Mouse (Mus musculus): ENCODE data around the gene Sumo3. TPM values are rescaled to one million over a fixed set of nuclear protein-coding genes. Genes with fewer than 3 reads are reported as not detected.

Sumo3 gene
- 144 and 156 TPM in 2 replicates for polyA plus RNA-seq (2014; fragmentation: Nextera tagmentation; extraction: Ambion mirVana)

DNA sequence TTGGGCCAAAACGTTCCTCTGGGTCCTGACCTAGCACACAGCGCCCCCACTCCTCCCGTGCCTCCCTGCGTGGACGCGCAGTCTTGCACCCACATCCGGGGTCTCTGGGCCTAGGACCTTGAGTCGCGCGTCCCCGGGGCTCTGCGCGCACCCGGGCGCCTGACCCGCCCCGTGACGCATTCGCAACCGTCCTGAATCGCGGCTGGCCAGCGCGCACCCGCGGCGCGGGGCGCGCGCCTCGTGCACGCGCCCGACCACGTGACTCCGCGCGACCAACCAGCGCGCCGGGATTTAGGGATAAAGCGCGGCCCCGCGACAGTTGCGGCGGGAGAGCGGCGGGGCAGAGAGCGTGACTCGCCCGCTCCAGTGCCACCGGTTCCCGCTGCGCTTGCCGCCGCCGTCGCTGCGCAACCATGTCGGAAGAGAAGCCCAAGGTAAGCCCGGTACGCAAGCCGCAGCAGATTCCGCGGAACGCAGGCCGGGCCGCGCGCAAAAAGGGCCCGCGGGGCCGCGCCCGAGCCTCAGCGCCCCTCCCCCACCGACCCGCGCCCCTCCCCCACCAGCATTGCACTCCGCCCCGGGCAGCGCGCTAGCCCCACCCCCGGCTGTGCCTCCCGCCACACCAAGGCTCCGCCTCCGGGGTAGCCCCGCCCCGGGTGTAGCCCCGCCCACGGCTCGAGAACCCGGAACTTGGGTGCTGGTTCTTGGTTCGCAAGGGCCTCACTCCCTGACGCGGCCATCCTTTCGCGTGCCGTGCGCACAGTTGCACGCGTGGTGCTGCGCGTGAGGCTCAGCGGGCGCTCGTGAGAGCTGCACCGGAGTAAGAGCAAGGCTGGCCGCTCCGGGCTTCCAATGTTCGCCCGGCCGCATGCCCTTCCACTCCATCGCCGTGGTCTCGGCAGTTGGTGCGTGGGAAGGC is at the start of gene Sumo3, which contains the start of gene Gm49325:
Gene Sumo3 (plus strand): TSS at position 190 of the 919 bp plus-strand sequence.
Gene Gm49325 (plus strand): TSS at position 290 of the 919 bp plus-strand sequence.
- WGBS = 2% methylated on average over 104 of the region's 119 CpGs
- Histone ChIP-seq H3K9me3 (ENCODE audit: control insufficient read depth, low read length) (peaks cover 3% of the 10 kb centered on the region; the same call in 1 of the 2 replicates), H3K4me2 (ENCODE audit: low read length) (peak within 1 kb of the TSS; percentile 97), H3K4me1 (ENCODE audit: control insufficient read depth in 2 of 2, insufficient read depth in 2 of 2, low read length in 2 of 2) (peaks cover 15 to 19% of the 10 kb centered on the region in 2 experiments), H3K27me3 (ENCODE audit: control insufficient read depth, insufficient read depth, low read length) (no peaks in the 10 kb centered on the region), H3K27ac (replicated peaks in 1 of 2; ENCODE audit: control insufficient read depth in 1 of 2, insufficient read depth in 1 of 2, low read depth in 2 of 2, low read length in 2 of 2) (peak within 1 kb of the TSS; percentile 96 to 97), H3K4me3 (ENCODE audit: control insufficient read depth in 1 of 2, insufficient read depth in 1 of 2, low read depth in 1 of 2, low read length in 2 of 2) (peak within 1 kb of the TSS; percentile 81 to 96), H3K36me3 (ENCODE audit: control insufficient read depth, insufficient read depth, low read length) (peaks cover 27% of the 10 kb centered on the region), H3K9ac (ENCODE audit: low read length) (peak within 1 kb of the TSS; percentile 86)
- ATAC-seq (ENCODE audit: insufficient number of reproducible peaks, insufficient read depth, low FRiP score, low read depth) = peak; percentile 90

DNA sequence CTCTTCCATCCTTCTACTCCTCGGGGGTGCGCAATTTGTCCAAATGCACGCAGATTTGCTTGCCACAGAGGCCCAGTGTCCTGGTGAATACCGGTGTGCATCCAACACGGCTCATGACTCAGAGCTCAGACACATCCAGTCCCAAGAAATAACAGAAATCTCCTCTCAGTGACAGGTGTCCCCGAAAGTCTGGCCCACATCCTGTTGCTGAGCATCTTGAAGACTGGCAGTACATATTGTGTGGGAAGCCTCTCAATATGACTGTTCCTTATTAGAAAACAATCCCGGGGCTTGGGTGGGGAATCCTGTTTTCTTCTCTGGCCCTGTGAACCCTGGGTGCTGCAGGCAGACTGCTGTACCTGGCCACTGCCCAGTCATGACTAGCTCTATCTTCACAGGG is 49.3 kb upstream of the Sumo3 start:
- no peaks in the 10 kb centered on the region for H3K27me3 ChIP-seq (ENCODE audit: control insufficient read depth, insufficient read depth, low read length)
- no peak overlapping the region for H3K4me3 ChIP-seq (ENCODE audit: control insufficient read depth in 1 of 2, insufficient read depth in 1 of 2, low read depth in 1 of 2, low read length in 2 of 2)
- H3K9me3 ChIP-seq (ENCODE audit: control insufficient read depth, low read length) = no peaks in the 10 kb centered on the region
- ATAC-seq (ENCODE audit: insufficient number of reproducible peaks, insufficient read depth, low FRiP score, low read depth) = no peak
- H3K4me1 ChIP-seq (ENCODE audit: control insufficient read depth in 2 of 2, insufficient read depth in 2 of 2, low read length in 2 of 2) = no peaks in the 10 kb centered on the region
- H3K9ac ChIP-seq (ENCODE audit: low read length) = no peak overlapping the region
- no peak overlapping the region for H3K27ac ChIP-seq (replicated peaks in 1 of 2; ENCODE audit: control insufficient read depth in 1 of 2, insufficient read depth in 1 of 2, low read depth in 2 of 2, low read length in 2 of 2)
- no peak overlapping the region for H3K4me2 ChIP-seq (ENCODE audit: low read length)
- H3K36me3 ChIP-seq (ENCODE audit: control insufficient read depth, insufficient read depth, low read length) = no peaks in the 10 kb centered on the region
- 82% methylated on average over 7 of the region's 7 CpGs for WGBS

- no peak overlapping the region for H3K9ac ChIP-seq (ENCODE audit: low read length)
- no peaks in the 10 kb centered on the region for H3K4me1 ChIP-seq (ENCODE audit: control insufficient read depth in 2 of 2, insufficient read depth in 2 of 2, low read length in 2 of 2)
- H3K36me3 ChIP-seq (ENCODE audit: control insufficient read depth, insufficient read depth, low read length) = no peaks in the 10 kb centered on the region
- no peak overlapping the region for H3K27ac ChIP-seq (replicated peaks in 1 of 2; ENCODE audit: control insufficient read depth in 1 of 2, insufficient read depth in 1 of 2, low read depth in 2 of 2, low read length in 2 of 2)
- H3K27me3 ChIP-seq (ENCODE audit: control insufficient read depth, insufficient read depth, low read length) = no peaks in the 10 kb centered on the region
- H3K4me3 ChIP-seq (ENCODE audit: control insufficient read depth in 1 of 2, insufficient read depth in 1 of 2, low read depth in 1 of 2, low read length in 2 of 2) = no peak overlapping the region
- WGBS = 84% methylated on average over 4 of the region's 4 CpGs
- no peak for ATAC-seq (ENCODE audit: insufficient number of reproducible peaks, insufficient read depth, low FRiP score, low read depth)
- H3K9me3 ChIP-seq (ENCODE audit: control insufficient read depth, low read length) = no peaks in the 10 kb centered on the region
- H3K4me2 ChIP-seq (ENCODE audit: low read length) = no peak overlapping the region
Measured at GRCm38 (mm10) chr10:77557641-77558040, 48.3 kb upstream of the Sumo3 start.

- Histone ChIP-seq H3K9me3 (ENCODE audit: control insufficient read depth, low read length) (no peaks in the 10 kb centered on the region), H3K27ac (replicated peaks in 1 of 2; ENCODE audit: control insufficient read depth in 1 of 2, insufficient read depth in 1 of 2, low read depth in 2 of 2, low read length in 2 of 2) (no peak overlapping the region), H3K4me1 (ENCODE audit: control insufficient read depth in 2 of 2, insufficient read depth in 2 of 2, low read length in 2 of 2) (no peaks in the 10 kb centered on the region), H3K9ac (ENCODE audit: low read length) (no peak overlapping the region), H3K4me2 (ENCODE audit: low read length) (no peak overlapping the region), H3K27me3 (ENCODE audit: control insufficient read depth, insufficient read depth, low read length) (no peaks in the 10 kb centered on the region), H3K36me3 (ENCODE audit: control insufficient read depth, insufficient read depth, low read length) (no peaks in the 10 kb centered on the region), H3K4me3 (ENCODE audit: control insufficient read depth in 1 of 2, insufficient read depth in 1 of 2, low read depth in 1 of 2, low read length in 2 of 2) (no peak overlapping the region)
- 78% methylated on average over 11 of the region's 11 CpGs for WGBS
- ATAC-seq (ENCODE audit: insufficient number of reproducible peaks, insufficient read depth, low FRiP score, low read depth) = no peak
Measured at GRCm38 (mm10) chr10:77560090-77560489, 45.8 kb upstream of the Sumo3 start.

DNA sequence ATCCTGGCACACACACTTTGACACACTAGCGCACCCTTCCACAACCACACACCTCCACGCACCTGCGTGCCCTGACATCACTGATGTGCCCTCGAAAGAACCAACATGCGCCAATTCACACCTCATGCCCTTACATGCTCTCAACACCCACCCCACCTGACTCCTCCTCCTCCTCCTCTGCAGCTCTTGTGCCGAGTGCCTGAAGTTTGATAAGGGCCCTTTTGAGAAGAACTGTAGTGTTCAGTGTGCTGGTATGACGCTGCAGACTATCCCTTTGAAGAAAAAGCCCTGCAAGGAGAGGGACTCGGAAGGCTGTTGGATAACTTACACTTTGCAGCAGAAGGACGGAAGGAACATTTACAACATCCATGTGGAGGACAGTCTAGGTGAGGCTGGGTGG is 45.1 kb upstream of the Sumo3 start:
- no peaks in the 10 kb centered on the region for H3K36me3 ChIP-seq (ENCODE audit: control insufficient read depth, insufficient read depth, low read length)
- no peak overlapping the region for H3K9ac ChIP-seq (ENCODE audit: low read length)
- no peak overlapping the region for H3K4me3 ChIP-seq (ENCODE audit: control insufficient read depth in 1 of 2, insufficient read depth in 1 of 2, low read depth in 1 of 2, low read length in 2 of 2)
- no peaks in the 10 kb centered on the region for H3K9me3 ChIP-seq (ENCODE audit: control insufficient read depth, low read length)
- 64% methylated on average over 9 of the region's 9 CpGs for WGBS
- no peaks in the 10 kb centered on the region for H3K4me1 ChIP-seq (ENCODE audit: control insufficient read depth in 2 of 2, insufficient read depth in 2 of 2, low read length in 2 of 2)
- no peaks in the 10 kb centered on the region for H3K27me3 ChIP-seq (ENCODE audit: control insufficient read depth, insufficient read depth, low read length)
- no peak overlapping the region for H3K4me2 ChIP-seq (ENCODE audit: low read length)
- no peak for ATAC-seq (ENCODE audit: insufficient number of reproducible peaks, insufficient read depth, low FRiP score, low read depth)
- H3K27ac ChIP-seq (replicated peaks in 1 of 2; ENCODE audit: control insufficient read depth in 1 of 2, insufficient read depth in 1 of 2, low read depth in 2 of 2, low read length in 2 of 2) = no peak overlapping the region

DNA sequence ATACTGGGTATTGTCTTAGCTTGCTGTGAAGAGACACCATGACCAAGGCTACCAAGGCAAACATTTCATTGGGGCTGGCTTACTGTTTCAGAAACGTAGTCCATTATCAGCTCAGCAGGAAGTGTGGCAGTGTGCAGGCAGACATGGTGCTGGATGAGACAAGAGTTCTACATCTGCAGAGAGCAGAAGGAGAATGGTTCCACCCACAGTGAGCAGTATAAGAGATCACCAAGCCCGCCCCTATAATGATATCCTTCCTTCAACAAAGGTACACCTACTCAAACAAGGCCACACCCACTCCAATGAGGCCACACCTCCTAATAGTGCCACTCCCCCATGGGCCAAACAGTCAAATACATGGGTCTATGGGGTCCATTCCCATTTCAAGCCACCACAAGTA is 44.4 kb upstream of the Sumo3 start:
- no peaks in the 10 kb centered on the region for H3K27me3 ChIP-seq (ENCODE audit: control insufficient read depth, insufficient read depth, low read length)
- H3K27ac ChIP-seq (replicated peaks in 1 of 2; ENCODE audit: control insufficient read depth in 1 of 2, insufficient read depth in 1 of 2, low read depth in 2 of 2, low read length in 2 of 2) = no peak overlapping the region
- no peak overlapping the region for H3K9ac ChIP-seq (ENCODE audit: low read length)
- no peaks in the 10 kb centered on the region for H3K4me1 ChIP-seq (ENCODE audit: control insufficient read depth in 2 of 2, insufficient read depth in 2 of 2, low read length in 2 of 2)
- no peak overlapping the region for H3K4me2 ChIP-seq (ENCODE audit: low read length)
- ATAC-seq (ENCODE audit: insufficient number of reproducible peaks, insufficient read depth, low FRiP score, low read depth) = no peak
- no peak overlapping the region for H3K4me3 ChIP-seq (ENCODE audit: control insufficient read depth in 1 of 2, insufficient read depth in 1 of 2, low read depth in 1 of 2, low read length in 2 of 2)
- H3K36me3 ChIP-seq (ENCODE audit: control insufficient read depth, insufficient read depth, low read length) = no peaks in the 10 kb centered on the region
- WGBS = 59% methylated on average over 2 of the region's 2 CpGs
- H3K9me3 ChIP-seq (ENCODE audit: control insufficient read depth, low read length) = no peaks in the 10 kb centered on the region

GRCm38 (mm10) chr10:77565005-77565404 is 40.9 kb upstream of the Sumo3 start:
- Histone ChIP-seq H3K4me1 (ENCODE audit: control insufficient read depth in 2 of 2, insufficient read depth in 2 of 2, low read length in 2 of 2) (no peaks in the 10 kb centered on the region; a peak in 1 of 4 replicates), H3K9ac (ENCODE audit: low read length) (no peak overlapping the region), H3K4me3 (ENCODE audit: control insufficient read depth in 1 of 2, insufficient read depth in 1 of 2, low read depth in 1 of 2, low read length in 2 of 2) (no peak overlapping the region), H3K36me3 (ENCODE audit: control insufficient read depth, insufficient read depth, low read length) (no peaks in the 10 kb centered on the region), H3K27me3 (ENCODE audit: control insufficient read depth, insufficient read depth, low read length) (no peaks in the 10 kb centered on the region), H3K27ac (replicated peaks in 1 of 2; ENCODE audit: control insufficient read depth in 1 of 2, insufficient read depth in 1 of 2, low read depth in 2 of 2, low read length in 2 of 2) (no peak overlapping the region), H3K9me3 (ENCODE audit: control insufficient read depth, low read length) (no peaks in the 10 kb centered on the region), H3K4me2 (ENCODE audit: low read length) (no peak overlapping the region)
- WGBS = 65% methylated on average over 8 of the region's 8 CpGs
- ATAC-seq (ENCODE audit: insufficient number of reproducible peaks, insufficient read depth, low FRiP score, low read depth) = no peak

Data from heart, embryonic 14.5 days (tissue).